Mouse (Mus musculus): ENCODE measurements around the gene Aqp3. TPM values are rescaled to one million over a fixed set of nuclear protein-coding genes. Genes with fewer than 3 reads are reported as not detected.
A peak's percentile ranks its signal among the peaks of the same experiment; 100 is the strongest.

Gene Aqp3
- polyA plus RNA-seq, 1 experiment from 2014 or later = 4.1 TPM

- no peak for TF ChIP-seq CTCF (IDR thresholded peaks at IDR 0.05; ENCODE audit: low read depth)
These were observed 10.9 kb upstream of the Aqp3 start for GRCm38 (mm10) chr4:41108717-41109425.

GRCm38 (mm10) chr4:41107440-41107839 lies 9.5 kb upstream of the Aqp3 start:
- no peak overlapping the region for H3K9ac ChIP-seq (ENCODE audit: low read depth, low read length)
- H3K4me2 ChIP-seq (replicated peaks; ENCODE audit: low read depth) = no peak overlapping the region
- no peaks in the 10 kb centered on the region for H3K36me3 ChIP-seq (ENCODE audit: control insufficient read depth, insufficient read depth)
- WGBS = 62% methylated on average over 4 of the region's 4 CpGs
- no peak overlapping the region for H3K27ac ChIP-seq (ENCODE audit: low read depth, low read length)
- no peaks in the 10 kb centered on the region for H3K27me3 ChIP-seq (replicated peaks; ENCODE audit: control insufficient read depth, insufficient read depth, low read length)
- no peak for TF ChIP-seq CTCF (IDR thresholded peaks at IDR 0.05; ENCODE audit: low read depth)
- no peak overlapping the region for H3K4me3 ChIP-seq (ENCODE audit: low read depth, low read length)
- H3K9me3 ChIP-seq (ENCODE audit: control insufficient read depth) = no peaks in the 10 kb centered on the region
- no peak for ATAC-seq
- no peaks in the 10 kb centered on the region for H3K4me1 ChIP-seq (replicated peaks; ENCODE audit: control insufficient read depth, insufficient read depth, low read length)

More at GRCm38 (mm10) chr4:41108717-41109425, 10.9 kb upstream of the Aqp3 start:
- no peak for ATAC-seq
- no peaks in the 10 kb centered on the region for H3K27me3 ChIP-seq (replicated peaks; ENCODE audit: control insufficient read depth, insufficient read depth, low read length)
- 49% methylated on average over 10 of the region's 10 CpGs for WGBS
- H3K4me2 ChIP-seq (replicated peaks; ENCODE audit: low read depth) = no peak overlapping the region
- no peak overlapping the region for H3K9ac ChIP-seq (ENCODE audit: low read depth, low read length)
- H3K36me3 ChIP-seq (ENCODE audit: control insufficient read depth, insufficient read depth) = peaks cover 2% of the 10 kb centered on the region; the same call in 1 of the 2 replicates
- no peak overlapping the region for H3K27ac ChIP-seq (ENCODE audit: low read depth, low read length)
- H3K4me3 ChIP-seq (ENCODE audit: low read depth, low read length) = no peak overlapping the region
- H3K4me1 ChIP-seq (replicated peaks; ENCODE audit: control insufficient read depth, insufficient read depth, low read length) = no peaks in the 10 kb centered on the region
- H3K9me3 ChIP-seq (ENCODE audit: control insufficient read depth) = no peaks in the 10 kb centered on the region

- no peak overlapping the region for H3K9ac ChIP-seq (ENCODE audit: low read depth, low read length)
- H3K27me3 ChIP-seq (replicated peaks; ENCODE audit: control insufficient read depth, insufficient read depth, low read length) = peaks cover 4% of the 10 kb centered on the region; the same call in 1 of the 2 replicates
- TF ChIP-seq CTCF (IDR thresholded peaks at IDR 0.05; ENCODE audit: low read depth) = no peak
- H3K36me3 ChIP-seq (ENCODE audit: control insufficient read depth, insufficient read depth) = no peaks in the 10 kb centered on the region
- H3K27ac ChIP-seq (ENCODE audit: low read depth, low read length) = no peak overlapping the region
- no peak for ATAC-seq
- no peak overlapping the region for H3K4me2 ChIP-seq (replicated peaks; ENCODE audit: low read depth)
- no peaks in the 10 kb centered on the region for H3K9me3 ChIP-seq (ENCODE audit: control insufficient read depth)
- H3K4me1 ChIP-seq (replicated peaks; ENCODE audit: control insufficient read depth, insufficient read depth, low read length) = no peaks in the 10 kb centered on the region
- no peak overlapping the region for H3K4me3 ChIP-seq (ENCODE audit: low read depth, low read length)
These were observed 4.9 kb upstream of the Aqp3 start for GRCm38 (mm10) chr4:41102901-41103300.

GRCm38 (mm10) chr4:41100986-41101385 lies 3.0 kb upstream of the Aqp3 start:
- no peak for ATAC-seq
- H3K9ac ChIP-seq (ENCODE audit: low read depth, low read length) = no peak overlapping the region

GRCm38 (mm10) chr4:41098577-41098951 lies 581 bp upstream of the Aqp3 start:
- H3K4me1 ChIP-seq (replicated peaks; ENCODE audit: control insufficient read depth, insufficient read depth, low read length) = peaks cover 19% of the 10 kb centered on the region

More at GRCm38 (mm10) chr4:41100986-41101385, 3.0 kb upstream of the Aqp3 start:
- Histone ChIP-seq H3K36me3 (ENCODE audit: control insufficient read depth, insufficient read depth) (no peaks in the 10 kb centered on the region), H3K9me3 (ENCODE audit: control insufficient read depth) (no peaks in the 10 kb centered on the region), H3K27me3 (replicated peaks; ENCODE audit: control insufficient read depth, insufficient read depth, low read length) (peaks cover 12% of the 10 kb centered on the region; the same call in 1 of the 2 replicates), H3K27ac (ENCODE audit: low read depth, low read length) (no peak overlapping the region), H3K4me3 (ENCODE audit: low read depth, low read length) (no peak overlapping the region), H3K4me1 (replicated peaks; ENCODE audit: control insufficient read depth, insufficient read depth, low read length) (peaks cover 7% of the 10 kb centered on the region), H3K4me2 (replicated peaks; ENCODE audit: low read depth) (no peak overlapping the region)
- TF ChIP-seq CTCF (IDR thresholded peaks at IDR 0.05; ENCODE audit: low read depth) = no peak
- 72% methylated on average over 1 of the region's 1 CpGs for WGBS

GRCm38 (mm10) chr4:41097381-41097780 lies 602 bp downstream of the Aqp3 start:
- Histone ChIP-seq H3K27me3 (replicated peaks; ENCODE audit: control insufficient read depth, insufficient read depth, low read length) (peaks cover 12% of the 10 kb centered on the region; the same call in 1 of the 2 replicates), H3K4me3 (ENCODE audit: low read depth, low read length) (peak overlapping the region; percentile 33), H3K9ac (ENCODE audit: low read depth, low read length) (no peak overlapping the region), H3K4me2 (replicated peaks; ENCODE audit: low read depth) (peak overlapping the region; percentile 74), H3K36me3 (ENCODE audit: control insufficient read depth, insufficient read depth) (no peaks in the 10 kb centered on the region), H3K9me3 (ENCODE audit: control insufficient read depth) (no peaks in the 10 kb centered on the region), H3K4me1 (replicated peaks; ENCODE audit: control insufficient read depth, insufficient read depth, low read length) (peaks cover 19% of the 10 kb centered on the region), H3K27ac (ENCODE audit: low read depth, low read length) (no peak overlapping the region)
- no peak for TF ChIP-seq CTCF (IDR thresholded peaks at IDR 0.05; ENCODE audit: low read depth)
- 48% methylated on average over 13 of the region's 13 CpGs for WGBS
- ATAC-seq = no peak

More at GRCm38 (mm10) chr4:41098577-41098951, 581 bp upstream of the Aqp3 start:
- H3K4me2 ChIP-seq (replicated peaks; ENCODE audit: low read depth) = peak overlapping the region; percentile 74
- no peak overlapping the region for H3K9ac ChIP-seq (ENCODE audit: low read depth, low read length)
- H3K4me3 ChIP-seq (ENCODE audit: low read depth, low read length) = peak overlapping the region; percentile 33; the same call in 1 of the 2 replicates
- H3K36me3 ChIP-seq (ENCODE audit: control insufficient read depth, insufficient read depth) = no peaks in the 10 kb centered on the region
- no peaks in the 10 kb centered on the region for H3K9me3 ChIP-seq (ENCODE audit: control insufficient read depth)
- no peak overlapping the region for H3K27ac ChIP-seq (ENCODE audit: low read depth, low read length)
- 7% methylated on average over 11 of the region's 11 CpGs for WGBS
- H3K27me3 ChIP-seq (replicated peaks; ENCODE audit: control insufficient read depth, insufficient read depth, low read length) = peaks cover 12% of the 10 kb centered on the region; the same call in 1 of the 2 replicates
- no peak for ATAC-seq
- TF ChIP-seq CTCF (IDR thresholded peaks at IDR 0.05; ENCODE audit: low read depth) = no peak

All from intestine, postnatal 0 days (tissue).